Mouse (Mus musculus) adrenal gland, postnatal 0 days (tissue): ENCODE results near the gene Eif1ad. TPM values are rescaled to one million over a fixed set of nuclear protein-coding genes. Genes with fewer than 3 reads are reported as not detected.

Source experiments
- polyA plus RNA-seq: library from polyadenylated mRNA; unstranded; fragments of >200 nt; fragmentation: Nextera tagmentation; extraction: Ambion mirVana; gene quantifications from 2 replicates; pipeline ENCODE4 v1.2.1, GENCODE M21; 2015

Gene Eif1ad
- polyA plus RNA-seq, result 23.8 and 31.0 TPM in 2 replicates

GRCm38 (mm10) chr19:5366175-5367052, at the start of gene Eif1ad:
Gene Eif1ad (plus strand): TSS chr19:5366741.

GRCm38 (mm10) chr19:5335441-5335840, 31.1 kb upstream of the Eif1ad start, which contains the start of gene Catsper1:
Gene Catsper1 (plus strand): TSS chr19:5335741.

GRCm38 (mm10) chr19:5349502-5349873, 17.1 kb upstream of the Eif1ad start, which contains the start of gene Cst6:
Gene Cst6 (minus strand): TSS chr19:5349574.

GRCm38 (mm10) chr19:5367053-5367359, 465 bp downstream of the Eif1ad start, which contains the start of gene Banf1:
Gene Banf1 (minus strand): TSS chr19:5367168.

GRCm38 (mm10) chr19:5388588-5389242, 22.2 kb downstream of the Eif1ad start, which contains the start of gene Sart1:
Gene Sart1 (minus strand): TSS chr19:5388703.

GRCm38 (mm10) chr19:5402293-5402692, 35.8 kb downstream of the Eif1ad start, which contains the start of gene Tsga10ip:
Gene Tsga10ip (minus strand): TSS chr19:5402526.

Other genes starting within 250 kb of the Eif1ad start
- 14.0 and 16.2 TPM in 2 replicates for gene Klc2, start 248.2 kb upstream of the Eif1ad start, polyA plus RNA-seq
- 13.0 and 16.0 TPM in 2 replicates for gene Pacs1, start 93.6 kb upstream of the Eif1ad start, polyA plus RNA-seq
- 149 and 197 TPM in 2 replicates for gene Sf3b2, start 71.3 kb upstream of the Eif1ad start, polyA plus RNA-seq
- 0.55 and 1.7 TPM in 2 replicates for gene Gal3st3, start 68.4 kb upstream of the Eif1ad start, polyA plus RNA-seq
- gene Catsper1, start 31.0 kb upstream of the Eif1ad start, polyA plus RNA-seq, result not detected in 2 replicates
- gene Cst6, start 17.2 kb upstream of the Eif1ad start, polyA plus RNA-seq, result 3.2 and 5.0 TPM in 2 replicates
- 194 and 261 TPM in 2 replicates for gene Banf1, start 427 bp downstream of the Eif1ad start, polyA plus RNA-seq
- gene Sart1, start 22.0 kb downstream of the Eif1ad start, polyA plus RNA-seq, result 36.8 and 43.5 TPM in 2 replicates
- not detected in 2 replicates for gene Tsga10ip, start 35.8 kb downstream of the Eif1ad start, polyA plus RNA-seq
- gene Drap1, start 58.2 kb downstream of the Eif1ad start, polyA plus RNA-seq, result 284 and 285 TPM in 2 replicates
- gene AI837181, start 58.4 kb downstream of the Eif1ad start, polyA plus RNA-seq, result 42.0 and 47.6 TPM in 2 replicates
- not detected in 2 replicates for gene Fosl1, start 80.8 kb downstream of the Eif1ad start, polyA plus RNA-seq
- gene Ccdc85b, start 91.2 kb downstream of the Eif1ad start, polyA plus RNA-seq, result 12.7 and 16.2 TPM in 2 replicates
- 92.0 and 126 TPM in 2 replicates for gene Fibp, start 93.9 kb downstream of the Eif1ad start, polyA plus RNA-seq
- gene Ctsw, start 101.8 kb downstream of the Eif1ad start, polyA plus RNA-seq, result 0.36 and 1.1 TPM in 2 replicates
- 77.3 and 88.0 TPM in 2 replicates for gene Efemp2, start 107.2 kb downstream of the Eif1ad start, polyA plus RNA-seq
- 18.1 and 22.0 TPM in 2 replicates for gene Mus81, start 121.7 kb downstream of the Eif1ad start, polyA plus RNA-seq
- 1,277 and 1,424 TPM in 2 replicates for gene Cfl1, start 123.7 kb downstream of the Eif1ad start, polyA plus RNA-seq
- gene 1700020D05Rik, start 137.0 kb downstream of the Eif1ad start, polyA plus RNA-seq, result not detected in 2 replicates
- gene Snx32, start 143.8 kb downstream of the Eif1ad start, polyA plus RNA-seq, result 14.4 and 16.0 TPM in 2 replicates
- gene Ovol1, start 193.9 kb downstream of the Eif1ad start, polyA plus RNA-seq, result 0.36 and 0.41 TPM in 2 replicates
- 1.0 and 4.3 TPM in 2 replicates for gene Ap5b1, start 201.3 kb downstream of the Eif1ad start, polyA plus RNA-seq
- gene Rnaseh2c, start 235.1 kb downstream of the Eif1ad start, polyA plus RNA-seq, result 189 and 232 TPM in 2 replicates
- gene Kat5, start 243.5 kb downstream of the Eif1ad start, polyA plus RNA-seq, result 42.7 and 55.8 TPM in 2 replicates